Mouse (Mus musculus): ENCODE results near the gene Map3k12. TPM values are rescaled to one million over a fixed set of nuclear protein-coding genes. Genes with fewer than 3 reads are reported as not detected.

Map3k12 gene
- polyA plus RNA-seq, 1 experiment from 2014 or later, result 14.3 TPM

GRCm38 (mm10) chr15:102459381-102459780 lies 57.5 kb downstream of the Map3k12 start:
- H3K27me3 ChIP-seq (ENCODE audit: control insufficient read depth, insufficient read depth, low read length), result no peaks in the 10 kb centered on the region
- DNase-seq (ENCODE audit: low spot score), result no peak
- H3K4me3 ChIP-seq (ENCODE audit: low read depth, low read length), result peak overlapping the region; percentile 42
- peak overlapping the region; percentile 24 for H3K9ac ChIP-seq (ENCODE audit: low read length)
- no peaks in the 10 kb centered on the region for H3K36me3 ChIP-seq (ENCODE audit: control insufficient read depth, insufficient read depth, low read length)
- no peaks in the 10 kb centered on the region for H3K4me1 ChIP-seq (ENCODE audit: control insufficient read depth, insufficient read depth, low read length)
- peak overlapping the region; percentile 51 for H3K4me2 ChIP-seq (ENCODE audit: low read depth, severe bottlenecking)
- 39% methylated on average over 6 of the region's 6 CpGs for WGBS
- H3K27ac ChIP-seq (replicated peaks; ENCODE audit: low read depth, low read length), result no peak overlapping the region
- ATAC-seq (ENCODE audit: insufficient number of reproducible peaks, low FRiP score, low TSS enrichment, low read depth), result no peak
- H3K9me3 ChIP-seq (ENCODE audit: control insufficient read depth, low read length), result no peaks in the 10 kb centered on the region

GRCm38 (mm10) chr15:102458904-102459317 lies 58.0 kb downstream of the Map3k12 start, which contains the start of gene Prr13:
Prr13 (plus strand) TSS chr15:102459028.
- Histone ChIP-seq H3K27me3 (ENCODE audit: control insufficient read depth, insufficient read depth, low read length) (no peaks in the 10 kb centered on the region), H3K9me3 (ENCODE audit: control insufficient read depth, low read length) (no peaks in the 10 kb centered on the region), H3K27ac (replicated peaks; ENCODE audit: low read depth, low read length) (no peak within 1 kb of the TSS), H3K4me3 (ENCODE audit: low read depth, low read length) (peak within 1 kb of the TSS; percentile 42), H3K4me1 (ENCODE audit: control insufficient read depth, insufficient read depth, low read length) (no peaks in the 10 kb centered on the region), H3K4me2 (ENCODE audit: low read depth, severe bottlenecking) (peak within 1 kb of the TSS; percentile 51), H3K9ac (ENCODE audit: low read length) (peak within 1 kb of the TSS; percentile 24), H3K36me3 (ENCODE audit: control insufficient read depth, insufficient read depth, low read length) (no peaks in the 10 kb centered on the region)
- WGBS, result under 1% methylated on average over 19 of the region's 19 CpGs
- DNase-seq (ENCODE audit: low spot score) (peak; percentile 89), ATAC-seq (ENCODE audit: insufficient number of reproducible peaks, low FRiP score, low TSS enrichment, low read depth) (peak; percentile 71; the same call in 1 of the 2 replicates)

- no peak overlapping the region; the same call in 1 of the 2 replicates for H3K9ac ChIP-seq (ENCODE audit: low read length)
- no peaks in the 10 kb centered on the region for H3K4me1 ChIP-seq (ENCODE audit: control insufficient read depth, insufficient read depth, low read length)
- H3K27ac ChIP-seq (replicated peaks; ENCODE audit: low read depth, low read length), result no peak overlapping the region
- no peaks in the 10 kb centered on the region for H3K9me3 ChIP-seq (ENCODE audit: control insufficient read depth, low read length)
- peak overlapping the region; percentile 51 for H3K4me2 ChIP-seq (ENCODE audit: low read depth, severe bottlenecking)
- no peak for DNase-seq (ENCODE audit: low spot score)
- no peaks in the 10 kb centered on the region for H3K36me3 ChIP-seq (ENCODE audit: control insufficient read depth, insufficient read depth, low read length)
- no peak for ATAC-seq (ENCODE audit: insufficient number of reproducible peaks, low FRiP score, low TSS enrichment, low read depth)
- H3K27me3 ChIP-seq (ENCODE audit: control insufficient read depth, insufficient read depth, low read length), result no peaks in the 10 kb centered on the region
- WGBS, result 78% methylated on average over 5 of the region's 5 CpGs
- peak overlapping the region; percentile 42 for H3K4me3 ChIP-seq (ENCODE audit: low read depth, low read length)
Observed at GRCm38 (mm10) chr15:102458050-102458736, 58.7 kb downstream of the Map3k12 start.

GRCm38 (mm10) chr15:102455993-102456392 lies 60.9 kb downstream of the Map3k12 start:
- WGBS, result 36% methylated on average over 6 of the region's 6 CpGs
- H3K36me3 ChIP-seq (ENCODE audit: control insufficient read depth, insufficient read depth, low read length), result no peaks in the 10 kb centered on the region
- H3K4me1 ChIP-seq (ENCODE audit: control insufficient read depth, insufficient read depth, low read length), result no peaks in the 10 kb centered on the region
- no peak overlapping the region for H3K4me3 ChIP-seq (ENCODE audit: low read depth, low read length)
- no peaks in the 10 kb centered on the region for H3K9me3 ChIP-seq (ENCODE audit: control insufficient read depth, low read length)
- H3K4me2 ChIP-seq (ENCODE audit: low read depth, severe bottlenecking), result no peak overlapping the region
- DNase-seq (ENCODE audit: low spot score) (no peak), ATAC-seq (ENCODE audit: insufficient number of reproducible peaks, low FRiP score, low TSS enrichment, low read depth) (no peak)
- no peaks in the 10 kb centered on the region for H3K27me3 ChIP-seq (ENCODE audit: control insufficient read depth, insufficient read depth, low read length)
- H3K27ac ChIP-seq (replicated peaks; ENCODE audit: low read depth, low read length), result no peak overlapping the region
- H3K9ac ChIP-seq (ENCODE audit: low read length), result no peak overlapping the region

- no peaks in the 10 kb centered on the region for H3K9me3 ChIP-seq (ENCODE audit: control insufficient read depth, low read length)
- no peaks in the 10 kb centered on the region for H3K27me3 ChIP-seq (ENCODE audit: control insufficient read depth, insufficient read depth, low read length)
- no peaks in the 10 kb centered on the region for H3K4me1 ChIP-seq (ENCODE audit: control insufficient read depth, insufficient read depth, low read length)
- H3K36me3 ChIP-seq (ENCODE audit: control insufficient read depth, insufficient read depth, low read length), result no peaks in the 10 kb centered on the region
- no peak for ATAC-seq (ENCODE audit: insufficient number of reproducible peaks, low FRiP score, low TSS enrichment, low read depth)
- no peak overlapping the region for H3K4me3 ChIP-seq (ENCODE audit: low read depth, low read length)
- H3K27ac ChIP-seq (replicated peaks; ENCODE audit: low read depth, low read length), result no peak overlapping the region
- H3K4me2 ChIP-seq (ENCODE audit: low read depth, severe bottlenecking), result no peak overlapping the region
- no peak overlapping the region for H3K9ac ChIP-seq (ENCODE audit: low read length)
- DNase-seq (ENCODE audit: low spot score), result no peak
- 83% methylated on average over 26 of the region's 26 CpGs for WGBS
Observed at GRCm38 (mm10) chr15:102451666-102452430, 65.0 kb downstream of the Map3k12 start.

- H3K4me3 ChIP-seq (ENCODE audit: low read depth, low read length), result no peak overlapping the region
- no peaks in the 10 kb centered on the region for H3K9me3 ChIP-seq (ENCODE audit: control insufficient read depth, low read length)
- H3K9ac ChIP-seq (ENCODE audit: low read length), result no peak overlapping the region
- no peaks in the 10 kb centered on the region for H3K36me3 ChIP-seq (ENCODE audit: control insufficient read depth, insufficient read depth, low read length)
- H3K27ac ChIP-seq (replicated peaks; ENCODE audit: low read depth, low read length), result no peak overlapping the region
- H3K4me1 ChIP-seq (ENCODE audit: control insufficient read depth, insufficient read depth, low read length), result no peaks in the 10 kb centered on the region
- no peaks in the 10 kb centered on the region for H3K27me3 ChIP-seq (ENCODE audit: control insufficient read depth, insufficient read depth, low read length)
- DNase-seq (ENCODE audit: low spot score) (no peak), ATAC-seq (ENCODE audit: insufficient number of reproducible peaks, low FRiP score, low TSS enrichment, low read depth) (no peak)
- 43% methylated on average over 7 of the region's 7 CpGs for WGBS
- no peak overlapping the region for H3K4me2 ChIP-seq (ENCODE audit: low read depth, severe bottlenecking)
Observed at GRCm38 (mm10) chr15:102450928-102451327, 65.9 kb downstream of the Map3k12 start.

GRCm38 (mm10) chr15:102449366-102449765 lies 67.5 kb downstream of the Map3k12 start:
- WGBS, result 38% methylated on average over 8 of the region's 8 CpGs
- no peaks in the 10 kb centered on the region for H3K9me3 ChIP-seq (ENCODE audit: control insufficient read depth, low read length)

More at GRCm38 (mm10) chr15:102449366-102449765, 67.5 kb downstream of the Map3k12 start:
- Histone ChIP-seq H3K27me3 (ENCODE audit: control insufficient read depth, insufficient read depth, low read length) (no peaks in the 10 kb centered on the region), H3K9ac (ENCODE audit: low read length) (no peak overlapping the region), H3K4me1 (ENCODE audit: control insufficient read depth, insufficient read depth, low read length) (no peaks in the 10 kb centered on the region), H3K27ac (replicated peaks; ENCODE audit: low read depth, low read length) (no peak overlapping the region), H3K36me3 (ENCODE audit: control insufficient read depth, insufficient read depth, low read length) (no peaks in the 10 kb centered on the region), H3K4me2 (ENCODE audit: low read depth, severe bottlenecking) (no peak overlapping the region), H3K4me3 (ENCODE audit: low read depth, low read length) (no peak overlapping the region)
- no peak for DNase-seq (ENCODE audit: low spot score)
- no peak for ATAC-seq (ENCODE audit: insufficient number of reproducible peaks, low FRiP score, low TSS enrichment, low read depth)
